In genomic region chr2:32589213-32589795, GRCm38 (mm10) we compare ENCODE assay signal across 9 mouse cellular contexts. TPM values are rescaled to one million over a fixed set of nuclear protein-coding genes. Genes with fewer than 3 reads are reported as not detected.
A peak's percentile ranks its signal among the peaks of the same experiment; 100 is the strongest.
DNase-seq lines count a peak whose midpoint lies in the region; ATAC-seq lines count a peak whose summit lies in the region.
"Had no signal": no experiment of that assay in that cellular context is flagged by ENCODE, and none has a peak within 500 bp of the region (broad histone marks: within the 10 kb centered on the region; RNA-seq: fewer than 3 reads in every experiment).

No protein-coding gene starts in this region.

- DNase-seq in adrenal gland, adult 2 months = peak; percentile 69
- no peak for DNase-seq in adrenal gland, adult 8-10 months
- no peak for DNase-seq in lung, adult 18-20 months
- peak; percentile 92 to 95 for DNase-seq in cerebellum, postnatal 14 days
- peak; percentile 89 for DNase-seq in left cerebral cortex, postnatal 4 days
- DNase-seq in ovary, postnatal 14 days (ENCODE audit: low spot score) = no peak
- no peak for DNase-seq in gastrocnemius, adult 18-20 months (ENCODE audit: low spot score)

- H3K9ac ChIP-seq in lung, embryonic 15.5 days = no peak overlapping the region

- no peak overlapping the region for H3K4me3 ChIP-seq in lung, embryonic 15.5 days

- H3K36me3 ChIP-seq in lung, embryonic 15.5 days = no peaks in the 10 kb centered on the region

- ATAC-seq in lung, embryonic 15.5 days (ENCODE audit: borderline replicate concordance, extremely low read depth, low FRiP score, low TSS enrichment) = no peak

- peak overlapping the region; percentile 14; the same call in 1 of the 2 replicates for H3K4me2 ChIP-seq in lung, embryonic 15.5 days

- no peak overlapping the region for H3K27ac ChIP-seq in lung, embryonic 15.5 days

- H3K9me3 ChIP-seq in lung, embryonic 15.5 days = no peaks in the 10 kb centered on the region

- intact Hi-C loops in left cerebral cortex, postnatal 4 days (cut with DNase I) = no loop called here

- WGBS in lung, embryonic 15.5 days = 51% methylated on average over 11 of the region's 11 CpGs

- H3K4me1 ChIP-seq in lung, embryonic 15.5 days = peaks cover 36% of the 10 kb centered on the region

- H3K27me3 ChIP-seq in lung, embryonic 15.5 days = no peaks in the 10 kb centered on the region

RNA-seq across cellular contexts. Expression of gene St6galnac4, which starts 2.4 kb away (rescaled TPM):
- total RNA-seq in adrenal gland, adult 2 months (2021) = 10 to 100 TPM in 1 of 2 experiments, 1 to 10 TPM in 1; 5.6 to 14.5 TPM
- 15.4 and 18.5 TPM in 2 replicates for polyA plus RNA-seq in adrenal gland, adult 2 months (2012; rRNA removed)
- total RNA-seq in adrenal gland, adult 8-10 months (2022) = 10 to 100 TPM in 3 of 4 experiments, 1 to 10 TPM in 1; 8.5 to 18.9 (median 13.8) TPM
- polyA plus RNA-seq in lung, embryonic 15.5 days (2015; fragmentation: Nextera tagmentation; extraction: Ambion mirVana) = 25.9 and 26.1 TPM in 2 replicates
- 10 to 100 TPM; 35.7 to 38.4 TPM for total RNA-seq in left cerebral cortex, postnatal 4 days (2021)
- 10 to 100 TPM; 13.5 to 19.8 TPM for total RNA-seq in gastrocnemius, adult 18-20 months (2021)

RNA-seq across cellular contexts. Expression of gene St6galnac6, which starts 10.2 kb away (rescaled TPM):
- total RNA-seq in adrenal gland, adult 2 months (2021) = 10 to 100 TPM; 55.2 to 55.6 TPM
- 115 and 122 TPM in 2 replicates for polyA plus RNA-seq in adrenal gland, adult 2 months (2012; rRNA removed)
- 10 to 100 TPM; 42.7 to 61.4 (median 51.8) TPM for total RNA-seq in adrenal gland, adult 8-10 months (2022)
- polyA plus RNA-seq in lung, embryonic 15.5 days (2015; fragmentation: Nextera tagmentation; extraction: Ambion mirVana) = 25.0 and 26.2 TPM in 2 replicates
- total RNA-seq in left cerebral cortex, postnatal 4 days (2021) = 10 to 100 TPM; 78.8 to 91.8 TPM
- total RNA-seq in gastrocnemius, adult 18-20 months (2021) = 10 to 100 TPM; 47.0 to 52.2 TPM

RNA-seq across cellular contexts. Expression of gene 9430097D07Rik, which starts 13.8 kb away (rescaled TPM):
- not detected for total RNA-seq in adrenal gland, adult 2 months (2021)
- polyA plus RNA-seq in adrenal gland, adult 2 months (2012; rRNA removed) = not detected in 2 replicates
- not detected for total RNA-seq in adrenal gland, adult 8-10 months (2022)
- 0.29 TPM in 1 of 2 replicates, not detected in the other for polyA plus RNA-seq in lung, embryonic 15.5 days (2015; fragmentation: Nextera tagmentation; extraction: Ambion mirVana)
- under 1 TPM; 0.62 to 0.84 TPM for total RNA-seq in left cerebral cortex, postnatal 4 days (2021)
- total RNA-seq in gastrocnemius, adult 18-20 months (2021) = not detected

RNA-seq across cellular contexts. Expression of gene Pip5kl1, which starts 14.7 kb away (rescaled TPM):
- total RNA-seq in adrenal gland, adult 2 months (2021) = under 1 TPM in 1 of 2 experiments, not detected in 1; 0.29 TPM
- polyA plus RNA-seq in adrenal gland, adult 2 months (2012; rRNA removed) = 0.10 TPM in 1 of 2 replicates, not detected in the other
- under 1 TPM in 1 of 4 experiments, not detected in 3; 0.46 TPM for total RNA-seq in adrenal gland, adult 8-10 months (2022)
- 0.30 and 0.39 TPM in 2 replicates for polyA plus RNA-seq in lung, embryonic 15.5 days (2015; fragmentation: Nextera tagmentation; extraction: Ambion mirVana)
- total RNA-seq in left cerebral cortex, postnatal 4 days (2021) = 10 to 100 TPM in 1 of 2 experiments, 1 to 10 TPM in 1; 9.4 to 11.5 TPM
- not detected for total RNA-seq in gastrocnemius, adult 18-20 months (2021)
- polyA plus RNA-seq: liver, embryonic 16.5 days had no signal

RNA-seq across cellular contexts. Expression of gene Dpm2, which starts 18.6 kb away (rescaled TPM):
- total RNA-seq in adrenal gland, adult 2 months (2021) = 10 to 100 TPM; 52.7 to 67.4 TPM
- polyA plus RNA-seq in adrenal gland, adult 2 months (2012; rRNA removed) = 160 and 165 TPM in 2 replicates
- total RNA-seq in adrenal gland, adult 8-10 months (2022) = 10 to 100 TPM; 57.1 to 68.1 (median 62.4) TPM
- 101 and 107 TPM in 2 replicates for polyA plus RNA-seq in lung, embryonic 15.5 days (2015; fragmentation: Nextera tagmentation; extraction: Ambion mirVana)
- 10 to 100 TPM; 74.3 to 76.8 TPM for total RNA-seq in left cerebral cortex, postnatal 4 days (2021)
- total RNA-seq in gastrocnemius, adult 18-20 months (2021) = 10 to 100 TPM; 11.7 to 12.6 TPM

Comparison
In these comparisons a context has a peak if more than half of its experiments do, and no peak if none do; other contexts are left out.
1. DNase-seq: peak in adrenal gland, adult 2 months (single experiment), cerebellum, postnatal 14 days (2 of 2) and left cerebral cortex, postnatal 4 days (single experiment); none in adrenal gland, adult 8-10 months (single experiment), lung, adult 18-20 months (0 of 2), ovary, postnatal 14 days (single experiment) and gastrocnemius, adult 18-20 months (single experiment).